Comparison of ENCODE assay signal across 20 mouse cellular contexts in the genomic region with DNA sequence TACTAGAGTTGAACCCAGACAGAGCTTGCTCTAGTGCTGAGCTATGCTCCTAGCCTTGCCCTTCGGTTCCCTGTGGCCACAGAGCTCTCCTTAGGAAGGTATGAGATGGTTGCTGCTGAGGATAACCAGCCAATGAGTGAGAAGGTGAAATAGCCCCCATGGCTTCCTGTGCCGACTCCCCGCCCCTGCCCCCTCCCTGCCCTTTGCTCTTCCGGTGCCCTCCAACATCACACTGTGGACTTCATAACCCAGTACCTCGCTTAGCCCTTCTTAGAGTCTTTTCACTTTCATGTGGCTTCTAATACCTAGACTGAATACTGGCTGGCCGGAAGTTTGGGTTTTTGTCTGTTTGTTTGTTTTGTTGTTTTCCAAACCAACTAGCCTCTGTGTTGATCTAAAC. TPM values are rescaled to one million over a fixed set of nuclear protein-coding genes. Genes with fewer than 3 reads are reported as not detected.
A peak's percentile ranks its signal among the peaks of the same experiment; 100 is the strongest.
DNase-seq lines count a peak whose midpoint lies in the region; ATAC-seq and TF ChIP-seq lines count a peak whose summit lies in the region.
"Had no signal": no experiment of that assay in that cellular context is flagged by ENCODE, and none has a peak within 500 bp of the region (broad histone marks: within the 10 kb centered on the region; RNA-seq: fewer than 3 reads in every experiment).

No protein-coding gene starts in this region.

- no peak for TF ChIP-seq CTCF in E14TG2a.4 (conservative IDR thresholded peaks at IDR 0.05; ENCODE audit: low read length)
- no peak for TF ChIP-seq CTCF in kidney, adult 2 months (conservative IDR thresholded peaks at IDR 0.05; ENCODE audit: insufficient read depth, insufficient read length, low read depth, low read length)

- WGBS in heart, embryonic 10.5 days: 55% methylated on average over 6 of the region's 6 CpGs
- WGBS in embryonic facial prominence, embryonic 10.5 days: 53% methylated on average over 6 of the region's 6 CpGs
- 52% methylated on average over 6 of the region's 6 CpGs for WGBS in intestine, embryonic 16.5 days
- WGBS in kidney, adult 2 months: 53% methylated on average over 6 of the region's 6 CpGs

- peak; percentile 36 for DNase-seq in heart, embryonic 10.5 days (ENCODE audit: low spot score)
- DNase-seq in heart, postnatal 10 days: no peak
- DNase-seq in embryonic facial prominence, embryonic 10.5 days (ENCODE audit: low spot score): peak; percentile 19
- peak; percentile 44 for DNase-seq in thymus, postnatal 14 days
- DNase-seq in B cell, adult 2 months: no peak
- DNase-seq in kidney, adult 2 months: no peak
- DNase-seq: adrenal gland, postnatal 25 days; cerebellum, adult 9-10 months; heart, postnatal 4 days; kidney, adult 8-10 months; kidney, postnatal 36 days had no signal

- no peaks in the 10 kb centered on the region for H3K9me3 ChIP-seq in heart, embryonic 10.5 days
- H3K9me3 ChIP-seq in E14TG2a.4 (ENCODE audit: low read length): no peaks in the 10 kb centered on the region
- H3K9me3 ChIP-seq in embryonic facial prominence, embryonic 10.5 days: no peaks in the 10 kb centered on the region
- no peaks in the 10 kb centered on the region for H3K9me3 ChIP-seq in intestine, embryonic 16.5 days (ENCODE audit: control insufficient read depth, low read length)
- H3K9me3 ChIP-seq: forebrain, embryonic 13.5 days; heart, embryonic 12.5 days; midbrain, embryonic 10.5 days had no signal

- TF ChIP-seq POLR2A in kidney, adult 2 months (IDR thresholded peaks at IDR 0.05; ENCODE audit: low read depth, low read length): no peak

- H3K27ac ChIP-seq in heart, embryonic 10.5 days: no peak overlapping the region
- peak overlapping the region; percentile 24; the same call in 1 of the 2 replicates for H3K27ac ChIP-seq in embryonic facial prominence, embryonic 10.5 days (replicated peaks)
- no peak overlapping the region for H3K27ac ChIP-seq in intestine, embryonic 16.5 days (ENCODE audit: low read length)
- no peak overlapping the region for H3K27ac ChIP-seq in kidney, adult 2 months (ENCODE audit: insufficient read depth, low read depth, low read length)
- H3K27ac ChIP-seq: forebrain, embryonic 13.5 days; liver, embryonic 14.5 days; midbrain, embryonic 10.5 days; stomach, postnatal 0 days had no signal

- ATAC-seq in intestine, embryonic 16.5 days: no peak
- ATAC-seq: forebrain, embryonic 13.5 days; hindbrain, embryonic 16.5 days; lung, postnatal 0 days had no signal

- no peaks in the 10 kb centered on the region for H3K36me3 ChIP-seq in heart, embryonic 10.5 days
- H3K36me3 ChIP-seq in E14TG2a.4 (ENCODE audit: insufficient read depth, low read length): no peaks in the 10 kb centered on the region
- H3K36me3 ChIP-seq in embryonic facial prominence, embryonic 10.5 days (replicated peaks): no peaks in the 10 kb centered on the region
- H3K36me3 ChIP-seq in intestine, embryonic 16.5 days (ENCODE audit: control insufficient read depth, insufficient read depth, low read length): no peaks in the 10 kb centered on the region
- H3K36me3 ChIP-seq in kidney, adult 2 months (ENCODE audit: control insufficient read depth, insufficient read depth, low read length): no peaks in the 10 kb centered on the region
- H3K36me3 ChIP-seq: heart, embryonic 12.5 days; midbrain, embryonic 10.5 days had no signal

- 0 out of 2 replicates have a peak, but pooled peaks cover 10% of the 10 kb centered on the region for H3K4me1 ChIP-seq in heart, embryonic 10.5 days
- peaks cover 52% of the 10 kb centered on the region for H3K4me1 ChIP-seq in E14TG2a.4 (replicated peaks; ENCODE audit: low read depth, low read length)
- peaks cover 6% of the 10 kb centered on the region for H3K4me1 ChIP-seq in embryonic facial prominence, embryonic 10.5 days
- no peaks in the 10 kb centered on the region for H3K4me1 ChIP-seq in intestine, embryonic 16.5 days (ENCODE audit: control insufficient read depth, insufficient read depth, low read length)
- no peaks in the 10 kb centered on the region for H3K4me1 ChIP-seq in kidney, adult 2 months (ENCODE audit: control insufficient read depth, insufficient read depth, low read length)
- H3K4me1 ChIP-seq: forebrain, embryonic 13.5 days had no signal

- no peak overlapping the region for H3K4me3 ChIP-seq in heart, embryonic 10.5 days
- peak overlapping the region; percentile 20; the same call in 1 of the 2 replicates for H3K4me3 ChIP-seq in E14TG2a.4 (replicated peaks; ENCODE audit: low read length)
- no peak overlapping the region for H3K4me3 ChIP-seq in embryonic facial prominence, embryonic 10.5 days
- no peak overlapping the region for H3K4me3 ChIP-seq in intestine, embryonic 16.5 days (ENCODE audit: low read length)
- H3K4me3 ChIP-seq in kidney, adult 2 months (ENCODE audit: insufficient read depth, low read depth, low read length): no peak overlapping the region
- H3K4me3 ChIP-seq: forebrain, embryonic 13.5 days; heart, embryonic 12.5 days; midbrain, embryonic 10.5 days had no signal

- intact Hi-C loops in heart, postnatal 10 days (cut with DNase I): no loop called here

- H3K4me2 ChIP-seq in intestine, embryonic 16.5 days (ENCODE audit: low read depth, low read length): no peak overlapping the region
- H3K4me2 ChIP-seq: forebrain, embryonic 13.5 days; heart, embryonic 12.5 days had no signal

- no peaks in the 10 kb centered on the region for H3K27me3 ChIP-seq in heart, embryonic 10.5 days (ENCODE audit: insufficient read depth, poor library complexity, severe bottlenecking)
- H3K27me3 ChIP-seq in E14TG2a.4 (ENCODE audit: insufficient read depth, low read length): no peaks in the 10 kb centered on the region
- H3K27me3 ChIP-seq in embryonic facial prominence, embryonic 10.5 days (replicated peaks; ENCODE audit: low read depth, poor library complexity, severe bottlenecking): no peaks in the 10 kb centered on the region
- H3K27me3 ChIP-seq in intestine, embryonic 16.5 days (replicated peaks; ENCODE audit: control insufficient read depth, insufficient read depth, low read length): no peaks in the 10 kb centered on the region
- no peaks in the 10 kb centered on the region for H3K27me3 ChIP-seq in kidney, adult 2 months (replicated peaks; ENCODE audit: control insufficient read depth, insufficient read depth, low read length)
- H3K27me3 ChIP-seq: forebrain, embryonic 13.5 days; heart, embryonic 12.5 days had no signal

- no peak overlapping the region for H3K9ac ChIP-seq in intestine, embryonic 16.5 days (ENCODE audit: low read depth, low read length)
- H3K9ac ChIP-seq: forebrain, embryonic 13.5 days; heart, embryonic 12.5 days; liver, embryonic 14.5 days had no signal

RNA-seq across cellular contexts. Expression of a gene that starts 9.8 kb away (rescaled TPM):
- 38.0 and 43.5 TPM in 2 replicates for polyA plus RNA-seq in heart, embryonic 10.5 days (2016; fragmentation: Nextera tagmentation; extraction: Ambion mirVana)
- 10 to 100 TPM; 50.3 to 51.4 TPM for total RNA-seq in heart, postnatal 10 days (2021)
- 47.6 and 51.8 TPM in 2 replicates for polyA plus RNA-seq in embryonic facial prominence, embryonic 10.5 days (2016; fragmentation: Nextera tagmentation; extraction: Ambion mirVana)
- polyA plus RNA-seq in intestine, embryonic 16.5 days (2015; fragmentation: Nextera tagmentation; extraction: Ambion mirVana): 39.1 and 39.9 TPM in 2 replicates
- 8.7 and 9.8 TPM in 2 replicates for polyA plus RNA-seq in kidney, adult 2 months (2012; rRNA removed)

Comparison
In these comparisons a context has a peak if more than half of its experiments do, and no peak if none do; other contexts are left out.
1. DNase-seq: peak in heart, embryonic 10.5 days (single experiment), embryonic facial prominence, embryonic 10.5 days (single experiment) and thymus, postnatal 14 days (single experiment); none in heart, postnatal 10 days (0 of 2), B cell, adult 2 months (0 of 2) and kidney, adult 2 months (single experiment).